Mouse (Mus musculus): ENCODE measurements around the gene Retreg2. TPM values are rescaled to one million over a fixed set of nuclear protein-coding genes. Genes with fewer than 3 reads are reported as not detected.
A peak's percentile ranks its signal among the peaks of the same experiment; 100 is the strongest.

Gene Retreg2
- polyA plus RNA-seq, 1 experiment from 2014 or later, result 37.5 TPM

DNA sequence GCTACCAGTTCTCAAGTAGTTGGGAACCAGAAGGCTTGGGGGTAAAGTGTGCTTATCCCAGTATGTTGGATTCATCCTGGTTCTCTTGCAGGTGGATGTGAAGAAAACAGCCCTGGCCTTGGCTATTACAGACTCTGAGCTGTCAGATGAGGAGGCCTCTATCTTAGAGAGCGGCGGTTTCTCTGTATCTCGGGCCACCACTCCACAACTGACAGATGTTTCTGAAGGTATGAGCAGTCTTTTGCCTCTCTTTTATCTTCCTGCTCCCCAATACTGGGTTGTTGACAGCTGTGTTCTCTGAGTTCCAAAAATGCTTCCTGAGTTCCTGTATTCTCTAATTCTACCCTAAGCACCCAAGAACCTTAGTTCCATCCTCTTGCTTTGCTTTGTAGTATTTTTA is 3.0 kb downstream of the Retreg2 start:
- Histone ChIP-seq H3K9me3 (no peaks in the 10 kb centered on the region), H3K4me3 (no peak overlapping the region), H3K36me3 (peaks cover 50% of the 10 kb centered on the region), H3K27me3 (ENCODE audit: insufficient read depth, poor library complexity, severe bottlenecking) (no peaks in the 10 kb centered on the region), H3K27ac (no peak overlapping the region), H3K4me1 (peaks cover 21% of the 10 kb centered on the region)
- DNase-seq (ENCODE audit: low spot score), result no peak
- WGBS, result 84% methylated on average over 3 of the region's 3 CpGs

DNA sequence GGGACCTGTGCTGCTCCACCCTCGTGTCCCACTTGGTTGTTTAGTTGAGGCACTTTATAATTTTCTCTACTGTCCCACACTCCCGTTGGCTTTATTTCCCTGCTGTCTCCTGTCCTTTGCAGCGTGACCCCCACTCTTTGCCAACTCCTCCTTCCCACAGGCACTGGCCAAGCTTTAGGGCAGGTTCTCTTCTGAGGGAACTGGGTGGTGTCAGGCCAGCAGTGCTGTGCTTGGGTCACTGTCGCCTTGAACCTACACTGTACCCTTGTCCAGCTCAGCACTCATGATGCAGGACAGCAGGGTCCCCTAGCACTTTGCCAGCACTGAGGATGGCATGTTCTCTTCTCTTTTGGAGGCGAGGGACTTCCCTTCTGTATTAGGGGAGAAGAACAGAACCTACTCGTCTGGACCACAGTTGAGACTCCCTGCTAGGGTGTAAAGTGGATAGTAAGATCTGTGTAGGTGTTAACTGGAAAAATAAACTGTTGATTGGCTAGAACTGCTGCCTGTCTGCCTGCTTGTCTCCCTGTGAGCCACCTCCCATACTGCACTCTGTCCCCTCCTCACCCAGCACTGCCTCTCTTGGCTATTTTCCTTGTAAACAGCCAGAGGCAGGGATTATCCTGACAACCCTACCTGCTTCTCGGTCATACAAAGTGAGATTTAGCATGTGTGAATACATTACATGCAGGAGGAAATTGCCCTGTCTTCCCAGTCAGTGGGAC is 5.0 kb downstream of the Retreg2 start:
- Histone ChIP-seq H3K4me3 (no peak overlapping the region), H3K36me3 (peaks cover 50% of the 10 kb centered on the region), H3K4me1 (0 out of 2 replicates have a peak, but pooled peaks cover 8% of the 10 kb centered on the region), H3K27me3 (ENCODE audit: insufficient read depth, poor library complexity, severe bottlenecking) (no peaks in the 10 kb centered on the region), H3K27ac (no peak overlapping the region), H3K9me3 (no peaks in the 10 kb centered on the region)
- no peak for DNase-seq (ENCODE audit: low spot score)
- WGBS, result 59% methylated on average over 7 of the region's 7 CpGs

DNA sequence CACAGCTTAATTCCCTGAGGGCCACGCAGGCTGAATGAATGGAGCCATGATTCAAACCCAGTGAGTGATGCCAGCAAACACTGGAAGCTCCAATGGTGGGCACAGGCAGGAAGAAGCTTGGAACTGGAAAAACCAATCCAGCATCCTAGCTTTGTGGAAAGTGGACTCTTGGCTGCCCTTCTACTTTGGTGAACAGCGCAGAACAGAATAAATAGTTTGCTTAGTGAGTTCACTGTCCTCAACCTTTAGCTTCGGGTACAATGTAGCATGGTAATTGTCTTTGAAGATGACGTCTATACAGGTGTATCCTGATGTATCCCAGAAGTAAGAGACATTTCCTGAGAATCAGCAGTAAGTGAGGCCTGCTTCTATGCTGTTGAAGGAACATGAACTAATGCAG is 6.1 kb downstream of the Retreg2 start:
- peaks cover 50% of the 10 kb centered on the region for H3K36me3 ChIP-seq
- 86% methylated on average over 4 of the region's 4 CpGs for WGBS

DNA sequence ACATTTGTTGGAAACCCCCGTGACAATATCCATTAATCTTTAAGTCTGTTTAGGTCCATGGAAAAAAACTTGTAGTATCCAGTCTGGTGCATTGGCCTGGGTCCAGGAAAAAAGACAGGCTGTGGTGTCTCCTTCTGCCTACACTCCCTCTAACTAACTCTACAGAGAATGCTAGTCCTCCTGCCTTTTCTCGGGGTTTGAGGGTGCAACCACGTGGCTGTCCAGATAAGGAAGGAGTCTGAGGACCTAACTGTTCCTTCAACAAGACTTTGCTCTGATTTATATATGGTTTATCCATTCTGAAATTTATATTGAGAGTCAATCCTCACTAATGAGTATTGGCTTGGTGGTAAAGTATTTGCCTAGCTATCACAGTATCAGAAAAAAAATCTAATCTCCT is 13.3 kb downstream of the Retreg2 start:
- no peaks in the 10 kb centered on the region for H3K9me3 ChIP-seq
- H3K27me3 ChIP-seq (ENCODE audit: insufficient read depth, poor library complexity, severe bottlenecking), result no peaks in the 10 kb centered on the region
- H3K27ac ChIP-seq, result no peak overlapping the region
- DNase-seq (ENCODE audit: low spot score), result no peak
- WGBS, result 56% methylated on average over 3 of the region's 3 CpGs
- H3K36me3 ChIP-seq, result no peaks in the 10 kb centered on the region
- no peaks in the 10 kb centered on the region for H3K4me1 ChIP-seq
- no peak overlapping the region for H3K4me3 ChIP-seq

More for the DNA sequence above, 6.1 kb downstream of the Retreg2 start:
- H3K9me3 ChIP-seq, result no peaks in the 10 kb centered on the region
- no peak overlapping the region for H3K4me3 ChIP-seq
- H3K4me1 ChIP-seq, result 0 out of 2 replicates have a peak, but pooled peaks cover 6% of the 10 kb centered on the region
- H3K27me3 ChIP-seq (ENCODE audit: insufficient read depth, poor library complexity, severe bottlenecking), result no peaks in the 10 kb centered on the region
- DNase-seq (ENCODE audit: low spot score), result no peak
- no peak overlapping the region for H3K27ac ChIP-seq

DNA sequence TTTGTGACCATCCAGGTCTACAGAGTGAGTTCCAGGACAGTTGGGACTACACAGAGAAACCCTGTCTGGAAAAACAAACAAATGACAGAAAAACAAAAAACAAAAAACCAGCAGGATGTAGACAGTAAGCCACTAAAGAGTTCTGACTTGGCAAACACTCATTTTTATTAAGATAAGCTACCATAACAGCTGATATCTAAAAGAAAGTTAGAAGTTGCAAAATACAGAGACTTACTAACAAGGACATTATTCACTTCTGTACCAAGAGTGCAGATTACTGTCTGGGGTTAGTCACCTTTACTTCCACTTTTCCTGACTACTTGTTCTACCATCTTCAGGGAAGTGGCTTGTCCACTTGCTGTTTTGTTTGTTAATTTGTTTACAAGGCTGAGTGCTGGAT is 16.4 kb downstream of the Retreg2 start:
- no peak for DNase-seq (ENCODE audit: low spot score)
- Histone ChIP-seq H3K27ac (no peak overlapping the region), H3K27me3 (ENCODE audit: insufficient read depth, poor library complexity, severe bottlenecking) (no peaks in the 10 kb centered on the region), H3K36me3 (no peaks in the 10 kb centered on the region), H3K4me1 (no peaks in the 10 kb centered on the region), H3K9me3 (no peaks in the 10 kb centered on the region), H3K4me3 (no peak overlapping the region)

DNA sequence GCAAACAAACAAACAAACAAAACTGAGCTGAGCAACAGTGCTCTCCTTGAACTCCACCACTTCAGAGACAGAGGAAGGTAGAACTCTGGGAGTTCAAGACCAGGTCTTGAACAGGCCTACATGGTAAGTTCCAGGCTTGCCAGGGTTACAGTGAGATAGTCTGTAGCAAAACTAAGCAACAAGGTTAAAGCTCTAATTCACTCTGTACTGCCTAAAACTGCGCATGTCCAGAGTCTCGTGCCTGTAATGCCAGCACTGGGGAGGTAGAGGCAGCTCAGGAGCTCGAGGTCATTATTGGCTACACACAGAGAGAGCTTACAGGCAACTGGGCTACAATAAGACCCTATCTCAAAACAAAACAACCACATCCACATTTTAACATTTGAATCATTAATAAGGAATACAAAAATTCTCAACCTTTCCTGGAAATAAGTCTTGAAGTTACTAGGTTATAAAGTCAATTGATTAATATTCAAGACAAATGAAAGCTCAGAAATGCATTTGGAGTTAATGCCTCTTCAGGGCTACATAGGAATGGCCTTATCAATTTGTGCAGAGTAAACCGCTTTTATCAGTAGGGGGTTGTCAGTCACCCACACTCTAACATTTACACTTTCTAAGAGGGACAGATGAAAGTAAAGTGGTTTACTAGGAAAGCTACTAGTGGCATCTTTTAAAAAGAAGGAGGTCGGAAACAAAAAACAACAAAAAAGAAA is 17.1 kb downstream of the Retreg2 start:
- H3K27ac ChIP-seq, result no peak overlapping the region
- no peaks in the 10 kb centered on the region for H3K36me3 ChIP-seq
- H3K4me3 ChIP-seq, result no peak overlapping the region
- H3K27me3 ChIP-seq (ENCODE audit: insufficient read depth, poor library complexity, severe bottlenecking), result no peaks in the 10 kb centered on the region
- DNase-seq (ENCODE audit: low spot score), result no peak
- no peaks in the 10 kb centered on the region for H3K9me3 ChIP-seq
- WGBS, result 47% methylated on average over 5 of the region's 5 CpGs
- no peaks in the 10 kb centered on the region for H3K4me1 ChIP-seq

DNA sequence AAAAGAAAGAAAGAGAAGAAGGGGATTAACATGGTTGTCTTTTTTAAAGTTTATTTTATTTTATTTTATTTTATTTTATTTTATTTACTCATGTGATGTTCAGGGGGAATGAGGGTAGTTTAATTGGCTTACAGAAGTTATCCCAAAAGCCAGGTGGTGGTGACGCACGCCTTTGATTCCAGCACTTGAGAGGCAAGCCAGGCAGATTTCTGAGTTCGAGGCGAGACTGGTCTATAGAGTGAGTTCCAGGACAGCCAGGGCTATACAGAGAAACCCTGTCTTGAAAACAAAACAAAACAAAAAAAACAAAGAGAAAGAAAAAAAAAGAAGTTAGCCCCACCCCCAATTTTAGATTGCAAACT is 17.7 kb downstream of the Retreg2 start:
- H3K36me3 ChIP-seq, result no peaks in the 10 kb centered on the region
- no peaks in the 10 kb centered on the region for H3K27me3 ChIP-seq (ENCODE audit: insufficient read depth, poor library complexity, severe bottlenecking)
- no peak for DNase-seq (ENCODE audit: low spot score)
- no peaks in the 10 kb centered on the region for H3K4me1 ChIP-seq
- no peaks in the 10 kb centered on the region for H3K9me3 ChIP-seq
- no peak overlapping the region for H3K4me3 ChIP-seq
- 57% methylated on average over 4 of the region's 4 CpGs for WGBS
- H3K27ac ChIP-seq, result no peak overlapping the region

DNA sequence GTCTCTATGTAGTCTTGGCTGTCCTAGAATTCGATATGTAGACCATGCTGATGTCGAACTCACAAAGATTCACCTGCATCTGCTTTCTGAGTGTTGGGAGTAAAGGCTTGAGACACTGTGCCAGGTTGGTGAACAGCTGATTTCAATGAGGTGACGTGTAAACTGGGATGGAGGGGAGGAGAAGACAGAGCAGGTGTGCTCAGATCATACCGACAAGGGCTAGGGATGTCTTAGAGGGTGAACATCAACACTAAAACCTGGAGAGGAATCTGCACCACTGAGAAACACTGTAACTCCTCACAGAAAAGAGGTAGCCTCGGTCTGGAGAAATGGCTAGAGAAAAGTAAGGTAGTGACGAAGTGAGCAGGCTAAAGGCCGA is 25.5 kb downstream of the Retreg2 start:
- no peak for DNase-seq (ENCODE audit: low spot score)
- peaks cover 16% of the 10 kb centered on the region for H3K4me1 ChIP-seq
- peak overlapping the region; percentile 89 for H3K4me3 ChIP-seq
- 8% methylated on average over 7 of the region's 7 CpGs for WGBS
- H3K36me3 ChIP-seq, result peaks cover 33% of the 10 kb centered on the region
- H3K9me3 ChIP-seq, result no peaks in the 10 kb centered on the region
- H3K27ac ChIP-seq, result peak overlapping the region; percentile 94
- no peaks in the 10 kb centered on the region for H3K27me3 ChIP-seq (ENCODE audit: insufficient read depth, poor library complexity, severe bottlenecking)

DNA sequence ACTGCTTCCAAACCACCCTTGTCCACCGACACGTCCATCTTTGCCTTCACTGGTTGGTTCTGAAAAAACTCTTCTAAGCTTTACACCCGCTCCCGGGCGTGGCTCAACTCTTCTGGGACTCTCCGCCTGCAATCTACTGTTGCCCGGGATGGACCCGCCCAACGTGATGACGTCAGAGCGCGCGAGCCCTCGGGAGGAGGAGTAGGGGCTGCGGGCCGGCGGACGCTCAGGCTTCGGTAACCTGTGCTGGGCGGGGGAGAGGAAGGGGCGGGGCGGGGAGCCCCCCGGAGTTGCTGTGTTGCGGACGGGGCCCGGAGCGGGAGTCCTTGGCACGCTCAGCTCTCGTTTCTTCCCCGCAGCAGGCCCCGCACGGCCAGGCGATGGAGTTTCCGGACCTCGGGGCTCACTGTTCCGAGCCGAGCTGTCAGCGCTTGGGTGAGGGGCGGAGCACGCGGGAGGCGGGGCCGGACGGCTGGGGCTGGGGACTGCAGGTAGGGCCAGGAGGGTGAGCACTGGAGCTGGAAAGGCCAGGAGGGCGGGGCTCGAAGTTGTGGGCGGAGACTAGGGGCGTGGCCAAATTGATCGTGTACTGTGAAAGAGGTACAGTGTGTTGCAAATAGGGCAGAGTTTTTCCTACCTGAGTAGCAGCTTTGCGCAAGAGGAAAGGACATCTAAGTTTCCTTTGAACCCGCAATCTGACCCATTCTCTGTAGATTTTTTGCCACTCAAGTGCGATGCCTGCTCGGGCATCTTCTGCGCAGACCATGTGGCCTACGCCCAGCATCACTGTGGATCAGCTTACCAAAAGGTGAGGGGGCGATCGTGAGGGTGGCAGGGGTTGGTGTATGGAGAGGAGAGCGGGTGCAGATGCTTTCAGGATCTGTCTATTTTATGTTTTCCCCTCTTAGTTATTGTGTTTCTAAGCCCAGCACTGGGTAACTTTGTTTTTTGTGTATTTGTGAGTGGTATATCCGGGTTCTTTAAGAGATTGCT is 26.2 kb downstream of the Retreg2 start, which contains the start of gene Zfand2b:
TSS of gene Zfand2b (plus strand) at position 175 of the 993 bp plus-strand sequence.
- whole genome bisulfite sequencing, result 1% methylated on average over 56 of the region's 59 CpGs
- peaks cover 16% of the 10 kb centered on the region for H3K4me1 ChIP-seq
- DNase-seq (ENCODE audit: low spot score), result peak; percentile 99

DNA sequence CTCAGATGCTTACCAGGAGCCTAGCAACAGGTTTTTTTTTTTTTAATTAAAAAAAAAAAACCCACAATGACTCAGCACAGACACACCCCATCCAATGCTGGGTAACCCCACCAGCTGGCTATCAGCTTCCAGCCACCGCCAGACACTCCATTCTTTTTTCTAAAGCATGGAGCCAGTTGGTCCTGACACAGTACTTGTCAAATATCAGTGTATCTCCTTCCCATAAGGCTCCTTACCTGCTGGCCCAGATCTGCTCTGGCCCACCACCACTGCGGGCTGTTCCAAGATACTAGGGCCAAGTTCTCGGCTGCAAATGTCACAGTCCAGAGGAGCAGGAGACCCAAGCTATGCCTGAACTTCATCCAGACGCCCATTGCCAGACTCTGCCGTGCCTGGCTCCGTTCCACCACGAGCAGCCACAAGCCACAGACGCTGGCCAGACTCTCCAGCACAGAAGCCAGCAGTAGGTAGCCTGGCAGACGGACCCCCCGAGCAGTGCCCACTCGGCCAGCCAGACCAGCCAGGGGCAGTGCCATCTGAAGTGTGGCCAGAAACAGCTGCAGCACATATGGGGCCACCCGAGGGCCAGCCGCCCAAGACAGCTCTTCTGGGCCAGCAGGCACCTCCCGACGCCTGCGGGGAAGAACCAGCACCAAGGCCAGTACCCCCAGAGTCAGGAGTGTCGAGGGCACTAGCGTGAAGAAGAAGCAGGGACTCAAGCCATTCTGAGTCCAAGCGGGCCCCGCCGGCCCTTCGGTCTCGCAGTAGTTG is 36.9 kb downstream of the Retreg2 start:
- WGBS, result 8% methylated on average over 23 of the region's 23 CpGs
- peaks cover 66% of the 10 kb centered on the region for H3K36me3 ChIP-seq
- H3K4me3 ChIP-seq, result peak overlapping the region; percentile 80
- peak overlapping the region; percentile 77 for H3K27ac ChIP-seq
- peak; percentile 81 for DNase-seq (ENCODE audit: low spot score)
- no peaks in the 10 kb centered on the region for H3K9me3 ChIP-seq
- peaks cover 14% of the 10 kb centered on the region for H3K4me1 ChIP-seq
- H3K27me3 ChIP-seq (ENCODE audit: insufficient read depth, poor library complexity, severe bottlenecking), result no peaks in the 10 kb centered on the region

More for the DNA sequence above, 26.2 kb downstream of the Retreg2 start, which contains the start of gene Zfand2b:
- peaks cover 40% of the 10 kb centered on the region for H3K36me3 ChIP-seq
- H3K27me3 ChIP-seq (ENCODE audit: insufficient read depth, poor library complexity, severe bottlenecking), result no peaks in the 10 kb centered on the region
- H3K27ac ChIP-seq, result peak within 1 kb of the TSS; percentile 94
- H3K9me3 ChIP-seq, result no peaks in the 10 kb centered on the region
- peak within 1 kb of the TSS; percentile 89 for H3K4me3 ChIP-seq

DNA sequence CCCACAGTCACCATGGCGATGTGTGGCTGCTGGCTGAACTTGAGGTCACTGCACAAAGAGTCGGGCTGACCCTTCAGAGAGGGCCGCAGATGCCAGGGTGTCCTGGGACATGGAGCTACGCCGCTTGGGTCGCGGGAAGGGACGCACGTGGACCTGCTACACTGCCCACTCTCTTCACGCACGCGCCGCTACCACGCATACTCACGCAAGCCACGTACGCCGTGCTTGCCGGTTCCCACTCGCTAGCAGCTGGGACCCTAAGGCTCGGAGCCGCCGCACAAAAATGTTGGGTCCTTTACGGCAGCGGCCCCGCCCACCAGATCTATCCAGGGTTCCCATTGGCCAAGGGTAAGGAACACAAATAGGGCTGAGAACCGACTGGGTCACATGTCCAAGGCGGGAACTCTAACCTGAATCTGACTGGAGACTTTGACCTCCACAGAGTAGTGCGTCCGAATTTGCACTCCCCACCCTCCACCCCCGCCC is 37.6 kb downstream of the Retreg2 start, which contains the start of gene Abcb6:
TSS of gene Abcb6 (minus strand) at position 288 of the 486 bp plus-strand sequence.
- Histone ChIP-seq H3K27me3 (ENCODE audit: insufficient read depth, poor library complexity, severe bottlenecking) (no peaks in the 10 kb centered on the region), H3K4me3 (peak within 1 kb of the TSS; percentile 80), H3K36me3 (peaks cover 68% of the 10 kb centered on the region), H3K9me3 (no peaks in the 10 kb centered on the region), H3K4me1 (peaks cover 14% of the 10 kb centered on the region), H3K27ac (peak within 1 kb of the TSS; percentile 77)
- peak; percentile 98 for DNase-seq (ENCODE audit: low spot score)
- WGBS, result under 1% methylated on average over 31 of the region's 31 CpGs

DNA sequence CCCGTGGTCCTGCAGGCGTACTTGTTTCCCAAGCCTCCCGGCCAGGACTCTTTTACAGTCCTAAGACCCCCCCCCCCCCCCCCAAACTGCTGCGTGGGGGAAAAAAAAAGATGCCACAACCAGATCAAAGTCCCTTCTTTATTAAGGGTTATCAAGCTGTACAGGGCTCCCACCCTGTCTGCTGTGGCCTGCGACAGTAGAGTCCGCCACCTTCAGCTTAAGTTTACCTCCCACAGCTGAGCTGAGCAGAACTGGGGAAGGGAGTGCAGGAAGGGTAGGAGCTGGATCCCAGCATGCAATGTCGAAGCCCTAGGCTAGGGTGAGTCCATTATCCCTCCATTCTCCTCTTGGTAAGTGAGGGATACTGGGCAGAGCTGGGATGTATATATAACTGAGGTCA is 38.2 kb downstream of the Retreg2 start:
- WGBS, result 34% methylated on average over 7 of the region's 7 CpGs
- DNase-seq (ENCODE audit: low spot score), result no peak
- H3K27ac ChIP-seq, result peak overlapping the region; percentile 77
- peak overlapping the region; percentile 80 for H3K4me3 ChIP-seq
- no peaks in the 10 kb centered on the region for H3K9me3 ChIP-seq
- H3K4me1 ChIP-seq, result peaks cover 14% of the 10 kb centered on the region
- no peaks in the 10 kb centered on the region for H3K27me3 ChIP-seq (ENCODE audit: insufficient read depth, poor library complexity, severe bottlenecking)
- peaks cover 68% of the 10 kb centered on the region for H3K36me3 ChIP-seq
